Mouse (Mus musculus) liver, embryonic 11.5 days (tissue): ENCODE measurements around the gene Hfe. TPM values are rescaled to one million over a fixed set of nuclear protein-coding genes. Genes with fewer than 3 reads are reported as not detected.
"Not testable (repeated sequence)": the region's sequence is repeated elsewhere in the genome, so short reads cannot be mapped to it uniquely, and the experiment has no call there.

Source experiments
- ATAC-seq: fragments of 200-750 bp; cut with Nextera tagmentation; replicated peaks from 2 replicates; pipeline ENCODE4 v1.8.0; 2017; ENCODE audit warnings: moderate number of reproducible peaks, mild to moderate bottlenecking, moderate TSS enrichment, moderate library complexity; ENCODE audit not compliant: low FRiP score
- DNase-seq: peaks from one replicate; pipeline ENCODE4 v3.0.0-alpha.2; 2017; ENCODE audit warnings: low spot score
- H3K27ac ChIP-seq: fragments of 300-500 bp; sonication (generic); 2 replicates; pipeline ENCODE4 v1.5.1; 2014; ENCODE audit warnings: mild to moderate bottlenecking, low read depth, low read length, control low read depth
- H3K27me3 ChIP-seq: fragments of 300-500 bp; sonication (generic); replicated peaks from 2 replicates; pipeline ENCODE4 v1.6.1; 2014; ENCODE audit warnings: low read length, mixed read lengths; ENCODE audit not compliant: control insufficient read depth, insufficient read depth
- H3K36me3 ChIP-seq: fragments of 300-500 bp; sonication (generic); 2 replicates; pipeline ENCODE4 v1.6.1; 2014; ENCODE audit warnings: mild to moderate bottlenecking, low read length, moderate library complexity, mixed read lengths; ENCODE audit not compliant: control insufficient read depth, insufficient read depth
- H3K4me1 ChIP-seq: fragments of 300-500 bp; sonication (generic); replicated peaks from 2 replicates; pipeline ENCODE4 v1.6.1; 2014; ENCODE audit warnings: low read length, mixed read lengths; ENCODE audit not compliant: control insufficient read depth, insufficient read depth
- H3K4me2 ChIP-seq: fragments of 300-500 bp; sonication (generic); 2 replicates; pipeline ENCODE4 v1.6.1; 2014; ENCODE audit warnings: mild to moderate bottlenecking, control low read depth, moderate library complexity
- H3K4me3 ChIP-seq: fragments of 300-500 bp; sonication (generic); 2 replicates; pipeline ENCODE4 v1.5.1; 2014; ENCODE audit warnings: low read depth, low read length, control low read depth
- H3K9ac ChIP-seq: fragments of 300-500 bp; sonication (generic); 2 replicates; pipeline ENCODE4 v1.6.1; 2014; ENCODE audit warnings: low read depth, low read length, control low read depth
- H3K9me3 ChIP-seq: fragments of 300-500 bp; sonication (generic); 2 replicates; pipeline ENCODE4 v1.6.1; 2016; ENCODE audit warnings: low read length, inconsistent platforms, mixed read lengths; ENCODE audit not compliant: control insufficient read depth
- WGBS: fragments of 180-500 bp; shearing (Covaris S2); extraction: QIAGEN DNeasy Blood & Tissue Kit; methylation state at CpG from one replicate; pipeline ENCODE4 v1.1.7; 2014; 5-methylcytosine and 5-hydroxymethylcytosine counted together
- microRNA-seq: library from miRNA; unstranded; fragments of <30 nt; microRNA quantifications from one replicate; pipeline ENCODE4, GENCODE M21; 2017; ENCODE audit warnings: borderline number of aligned reads
- polyA plus RNA-seq: library from polyadenylated mRNA; unstranded; fragments of >200 nt; fragmentation: Nextera tagmentation; extraction: Ambion mirVana; gene quantifications from 2 replicates; pipeline ENCODE4 v1.2.1, GENCODE M21; 2014

Hfe gene
- polyA plus RNA-seq, 1 experiment from 2014 or later = 6.1 TPM

- Histone ChIP-seq H3K4me3 (peak overlapping the region; percentile 37), H3K9ac (peak overlapping the region; percentile 73), H3K4me1 (peaks cover 24% of the 10 kb centered on the region), H3K4me2 (peak overlapping the region; percentile 63), H3K27ac (peak overlapping the region; percentile 97)
- WGBS = 8% methylated on average over 15 of the region's 30 CpGs
- not testable (repeated sequence) for H3K36me3 ChIP-seq, H3K27me3 ChIP-seq, ATAC-seq, H3K9me3 ChIP-seq
- peak; percentile 57 for DNase-seq
These were observed 27.5 kb downstream of the Hfe start for GRCm38 (mm10) chr13:23682947-23683754.

- Histone ChIP-seq H3K9me3 (no peaks in the 10 kb centered on the region), H3K27me3 (no peaks in the 10 kb centered on the region), H3K36me3 (no peaks in the 10 kb centered on the region), H3K4me3 (peak overlapping the region; percentile 37), H3K4me1 (peaks cover 23% of the 10 kb centered on the region), H3K4me2 (peak overlapping the region; percentile 63), H3K27ac (peak overlapping the region; percentile 97), H3K9ac (peak overlapping the region; percentile 73)
- WGBS = 24% methylated on average over 1 of the region's 1 CpGs
- no peak for DNase-seq
- ATAC-seq = no peak
These were observed 28.1 kb downstream of the Hfe start for GRCm38 (mm10) chr13:23682623-23682946.

- H3K27me3 ChIP-seq = no peaks in the 10 kb centered on the region
- WGBS = 74% methylated on average over 6 of the region's 6 CpGs
- H3K36me3 ChIP-seq = no peaks in the 10 kb centered on the region
- H3K4me1 ChIP-seq = peaks cover 21% of the 10 kb centered on the region
- H3K9me3 ChIP-seq = no peaks in the 10 kb centered on the region
- no peak for ATAC-seq
- H3K4me3 ChIP-seq = no peak overlapping the region
- peak overlapping the region; percentile 97 for H3K27ac ChIP-seq
- peak overlapping the region; percentile 63 for H3K4me2 ChIP-seq
- no peak for DNase-seq
- peak overlapping the region; percentile 73; the same call in 1 of the 2 replicates for H3K9ac ChIP-seq
These were observed 28.6 kb downstream of the Hfe start for GRCm38 (mm10) chr13:23681990-23682582.

GRCm38 (mm10) chr13:23662536-23662935, 48.1 kb downstream of the Hfe start:
- ATAC-seq (no peak), DNase-seq (no peak)
- Histone ChIP-seq H3K27me3 (no peaks in the 10 kb centered on the region), H3K36me3 (no peaks in the 10 kb centered on the region), H3K4me2 (no peak overlapping the region), H3K4me1 (no peaks in the 10 kb centered on the region), H3K4me3 (no peak overlapping the region), H3K27ac (no peak overlapping the region), H3K9me3 (no peaks in the 10 kb centered on the region), H3K9ac (no peak overlapping the region)
- WGBS = 65% methylated on average over 3 of the region's 3 CpGs

GRCm38 (mm10) chr13:23659636-23660366, 50.9 kb downstream of the Hfe start:
- Histone ChIP-seq H3K9ac (no peak overlapping the region), H3K27ac (no peak overlapping the region), H3K4me3 (no peak overlapping the region), H3K4me2 (no peak overlapping the region), H3K9me3 (no peaks in the 10 kb centered on the region), H3K4me1 (no peaks in the 10 kb centered on the region), H3K36me3 (no peaks in the 10 kb centered on the region), H3K27me3 (no peaks in the 10 kb centered on the region)
- no peak for DNase-seq
- 73% methylated on average over 6 of the region's 6 CpGs for WGBS
- no peak for ATAC-seq

Small RNAs within 50 kb of the gene (microRNA-seq; reads per million reads assigned to microRNA genes)
- gene Gm44314 (not detected), gene Gm44350 (not detected), gene Gm44484 (3.2 reads per million)

Other genes starting within 250 kb of the Hfe start
- 1.8 and 2.2 TPM in 2 replicates for gene Btn1a1, start 245.0 kb downstream of the Hfe start, polyA plus RNA-seq
- 0.08 and 0.32 TPM in 2 replicates for gene Btn2a2, start 222.0 kb downstream of the Hfe start, polyA plus RNA-seq
- gene Hist1h4h, start 179.8 kb downstream of the Hfe start, polyA plus RNA-seq = 3.3 and 4.3 TPM in 2 replicates
- gene Hist1h2af, start 176.9 kb downstream of the Hfe start, polyA plus RNA-seq = 1.1 and 5.1 TPM in 2 replicates
- gene Hist1h3g, start 175.4 kb downstream of the Hfe start, polyA plus RNA-seq = 5.2 TPM in 2 replicates
- gene Hist1h2bh, start 167.5 kb downstream of the Hfe start, polyA plus RNA-seq = 1.6 and 1.7 TPM in 2 replicates
- gene Hist1h3f, start 166.8 kb downstream of the Hfe start, polyA plus RNA-seq = 0.42 and 0.62 TPM in 2 replicates
- gene Hist1h4f, start 159.2 kb downstream of the Hfe start, polyA plus RNA-seq = 0.66 and 1.4 TPM in 2 replicates
- gene Hist1h1d, start 157.6 kb downstream of the Hfe start, polyA plus RNA-seq = 0.68 and 0.82 TPM in 2 replicates
- 3.5 and 5.6 TPM in 2 replicates for gene Hist1h3e, start 148.5 kb downstream of the Hfe start, polyA plus RNA-seq
- 61.3 and 62.9 TPM in 2 replicates for gene Hist1h2ae, start 139.6 kb downstream of the Hfe start, polyA plus RNA-seq
- gene Hist1h2bg, start 139.5 kb downstream of the Hfe start, polyA plus RNA-seq = 5.7 and 6.3 TPM in 2 replicates
- 1.8 TPM in 2 replicates for gene Hist1h2bf, start 136.7 kb downstream of the Hfe start, polyA plus RNA-seq
- gene Hist1h2ad, start 136.5 kb downstream of the Hfe start, polyA plus RNA-seq = 0.84 and 0.92 TPM in 2 replicates
- 7.7 and 8.5 TPM in 2 replicates for gene Hist1h3d, start 135.1 kb downstream of the Hfe start, polyA plus RNA-seq
- 92.8 and 99.3 TPM in 2 replicates for gene Hist1h4d, start 129.3 kb downstream of the Hfe start, polyA plus RNA-seq
- gene Hist1h2be, start 89.7 kb downstream of the Hfe start, polyA plus RNA-seq = 4.4 TPM in 2 replicates
- gene Hist1h1e, start 88.3 kb downstream of the Hfe start, polyA plus RNA-seq = 17.5 and 21.2 TPM in 2 replicates
- gene Hist1h2ac, start 26.9 kb downstream of the Hfe start, polyA plus RNA-seq = 0.79 and 1.5 TPM in 2 replicates
- gene Hist1h2bc, start 26.7 kb downstream of the Hfe start, polyA plus RNA-seq = 31.9 and 35.7 TPM in 2 replicates
- gene Hist1h1t, start 15.0 kb downstream of the Hfe start, polyA plus RNA-seq = not detected in 2 replicates
- 5.1 and 5.2 TPM in 2 replicates for gene Hist1h4c, start 12.4 kb downstream of the Hfe start, polyA plus RNA-seq
- 24.2 and 25.8 TPM in 2 replicates for gene Hist1h1c, start 28.0 kb upstream of the Hfe start, polyA plus RNA-seq
- gene Hist1h3c, start 34.7 kb upstream of the Hfe start, polyA plus RNA-seq = 6.1 and 6.7 TPM in 2 replicates
- gene Hist1h2bb, start 35.9 kb upstream of the Hfe start, polyA plus RNA-seq = 3.1 and 4.6 TPM in 2 replicates
- 38.5 and 42.1 TPM in 2 replicates for gene Hist1h2ab, start 40.3 kb upstream of the Hfe start, polyA plus RNA-seq
- gene Hist1h3b, start 41.4 kb upstream of the Hfe start, polyA plus RNA-seq = 5.5 and 8.3 TPM in 2 replicates
- 4.0 TPM in 2 replicates for gene Hist1h4b, start 46.2 kb upstream of the Hfe start, polyA plus RNA-seq
- 0.57 TPM in 1 of 2 replicates, not detected in the other for gene Hist1h4a, start 50.4 kb upstream of the Hfe start, polyA plus RNA-seq
- 4.2 and 8.8 TPM in 2 replicates for gene Hist1h3a, start 51.5 kb upstream of the Hfe start, polyA plus RNA-seq
- gene Hist1h1a, start 52.8 kb upstream of the Hfe start, polyA plus RNA-seq = 2.8 and 3.9 TPM in 2 replicates
- gene Trim38, start 59.1 kb upstream of the Hfe start, polyA plus RNA-seq = not detected in 2 replicates
- gene Slc17a2, start 96.1 kb upstream of the Hfe start, polyA plus RNA-seq = 0.26 and 0.56 TPM in 2 replicates
- 0.36 and 0.43 TPM in 2 replicates for gene Slc17a3, start 128.6 kb upstream of the Hfe start, polyA plus RNA-seq
- not detected in 2 replicates for gene Slc17a1, start 156.9 kb upstream of the Hfe start, polyA plus RNA-seq
- 0.06 TPM in 1 of 2 replicates, not detected in the other for gene Slc17a4, start 204.2 kb upstream of the Hfe start, polyA plus RNA-seq
- gene Hist1h2ba, start 223.3 kb upstream of the Hfe start, polyA plus RNA-seq = not detected in 2 replicates
- gene Hist1h2aa, start 223.6 kb upstream of the Hfe start, polyA plus RNA-seq = not detected in 2 replicates